Mouse (Mus musculus): ENCODE measurements at regions not wholly inside any gene's neighbourhood (a gene's known extent, or its start where the extent isn't known, plus 50 kb on each side); places are given as distances from the start of the nearest gene placed in this dataset.

DNA sequence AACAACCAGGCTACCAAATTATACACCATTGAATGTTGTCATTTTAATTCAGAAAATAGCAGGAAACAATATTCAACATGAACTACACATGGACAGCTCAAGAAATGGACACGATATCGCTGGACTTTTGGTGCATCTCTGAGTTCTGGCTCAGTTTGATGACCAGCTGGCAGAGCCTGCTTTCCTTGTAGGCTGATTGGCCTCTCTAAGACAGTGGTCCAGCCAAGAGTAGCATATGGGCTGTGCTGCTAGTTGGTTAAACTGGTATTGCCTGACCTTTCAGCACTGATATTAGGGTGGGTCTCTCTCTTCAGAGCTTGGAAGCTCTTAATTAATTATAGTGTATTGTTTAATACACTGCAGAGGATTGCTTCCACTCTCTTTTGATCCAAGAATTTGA is 705.8 kb upstream of the Ddx18 start:
- in situ Hi-C loops (cut with MboI; ENCODE audit: low sequenced_read_pairs in 2 of 2, unreplicated experiment in 2 of 2): no loop called here
- Histone ChIP-seq H3K36me3 (ENCODE audit: control insufficient read depth, insufficient read depth, low read length, poor library complexity, severe bottlenecking) (no peaks in the 10 kb centered on the region), H3K9me3 (ENCODE audit: control insufficient read depth, insufficient read depth, low read depth, low read length) (no peaks in the 10 kb centered on the region), H3K27ac (ENCODE audit: insufficient read depth, low read depth, low read length, poor library complexity, severe bottlenecking) (no peak overlapping the region), H3K9ac (ENCODE audit: insufficient read depth, low read depth, low read length, poor library complexity, severe bottlenecking) (no peak overlapping the region), H3K4me3 (ENCODE audit: insufficient read depth in 1 of 2, low read depth in 1 of 2, low read length in 2 of 2, poor library complexity in 1 of 2, severe bottlenecking in 1 of 2) (no peak overlapping the region), H3K4me1 (ENCODE audit: control insufficient read depth in 2 of 2, insufficient read depth in 2 of 2, low read length in 2 of 2, poor library complexity in 1 of 2) (no peaks in the 10 kb centered on the region)
- no peak for DNase-seq (ENCODE audit: low read depth, low spot score)
- no peak for TF ChIP-seq ZNF384 (IDR thresholded peaks at IDR 0.05; ENCODE audit: low read depth, low read length)
- TF ChIP-seq MAFK (IDR thresholded peaks at IDR 0.05; ENCODE audit: insufficient read depth, low read depth, low read length): no peak
- no peak for TF ChIP-seq CHD2 (IDR thresholded peaks at IDR 0.05; ENCODE audit: low read depth, low read length)
- TF ChIP-seq ZC3H11A (IDR thresholded peaks at IDR 0.05; ENCODE audit: borderline replicate concordance, low read depth, low read length): no peak
- no peak for TF ChIP-seq HCFC1 (IDR thresholded peaks at IDR 0.05; ENCODE audit: borderline replicate concordance, insufficient read depth, low read length)

DNA sequence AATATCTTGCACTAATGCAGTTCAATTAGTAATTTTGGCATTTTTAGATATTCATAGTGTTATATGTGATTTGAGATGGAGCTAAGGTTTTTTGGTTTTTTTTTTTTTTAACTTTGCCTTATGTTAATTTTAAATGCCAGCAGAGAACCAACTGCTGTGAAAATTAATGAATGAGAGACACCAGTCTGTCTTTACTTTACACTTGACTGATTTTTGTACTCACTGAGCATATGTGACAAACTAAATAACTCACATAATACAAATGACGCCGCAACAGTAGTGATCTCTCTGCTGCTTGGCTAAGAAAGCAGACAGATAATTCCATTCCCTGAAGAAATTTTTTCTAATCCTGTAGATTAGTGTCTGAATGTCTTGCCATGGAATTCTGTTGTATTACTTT is 675.2 kb upstream of the Ddx18 start:
- no peak overlapping the region for H3K4me3 ChIP-seq (ENCODE audit: insufficient read depth in 1 of 2, low read depth in 1 of 2, low read length in 2 of 2, poor library complexity in 1 of 2, severe bottlenecking in 1 of 2)
- H3K36me3 ChIP-seq (ENCODE audit: control insufficient read depth, insufficient read depth, low read length, poor library complexity, severe bottlenecking): no peaks in the 10 kb centered on the region
- in situ Hi-C loops (cut with MboI; ENCODE audit: low sequenced_read_pairs in 2 of 2, unreplicated experiment in 2 of 2): no loop called here
- H3K9ac ChIP-seq (ENCODE audit: insufficient read depth, low read depth, low read length, poor library complexity, severe bottlenecking): no peak overlapping the region
- H3K9me3 ChIP-seq (ENCODE audit: control insufficient read depth, insufficient read depth, low read depth, low read length): no peaks in the 10 kb centered on the region
- DNase-seq (ENCODE audit: low read depth, low spot score): no peak
- no peak for TF ChIP-seq ZNF384 (IDR thresholded peaks at IDR 0.05; ENCODE audit: low read depth, low read length)
- no peak for TF ChIP-seq ZC3H11A (IDR thresholded peaks at IDR 0.05; ENCODE audit: borderline replicate concordance, low read depth, low read length)
- TF ChIP-seq HCFC1 (IDR thresholded peaks at IDR 0.05; ENCODE audit: borderline replicate concordance, insufficient read depth, low read length): no peak
- no peak for TF ChIP-seq MAFK (IDR thresholded peaks at IDR 0.05; ENCODE audit: insufficient read depth, low read depth, low read length)
- TF ChIP-seq CHD2 (IDR thresholded peaks at IDR 0.05; ENCODE audit: low read depth, low read length): no peak
- H3K4me1 ChIP-seq (ENCODE audit: control insufficient read depth in 2 of 2, insufficient read depth in 2 of 2, low read length in 2 of 2, poor library complexity in 1 of 2): no peaks in the 10 kb centered on the region
- H3K27ac ChIP-seq (ENCODE audit: insufficient read depth, low read depth, low read length, poor library complexity, severe bottlenecking): no peak overlapping the region

DNA sequence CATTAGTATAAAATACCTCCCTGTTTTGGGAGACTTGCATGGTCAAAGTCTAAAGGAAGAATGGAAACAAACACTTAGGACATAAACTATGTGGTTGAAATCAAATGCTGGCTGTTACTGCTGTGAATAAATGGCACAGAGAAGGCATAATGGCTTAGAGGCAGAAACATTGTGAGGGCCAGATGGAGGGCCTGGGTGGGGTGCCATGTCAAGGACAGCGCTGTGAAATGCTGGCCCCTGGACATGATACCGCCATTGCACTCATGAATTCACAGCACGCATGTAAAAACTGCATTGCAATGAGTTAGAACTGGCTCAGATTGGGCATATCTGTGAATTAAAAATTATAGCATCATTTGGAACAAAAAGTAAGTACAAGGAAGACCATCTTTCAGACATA is 673.7 kb upstream of the Ddx18 start:
- no peak for DNase-seq (ENCODE audit: low read depth, low spot score)
- Histone ChIP-seq H3K27ac (ENCODE audit: insufficient read depth, low read depth, low read length, poor library complexity, severe bottlenecking) (no peak overlapping the region), H3K9ac (ENCODE audit: insufficient read depth, low read depth, low read length, poor library complexity, severe bottlenecking) (no peak overlapping the region), H3K4me1 (ENCODE audit: control insufficient read depth in 2 of 2, insufficient read depth in 2 of 2, low read length in 2 of 2, poor library complexity in 1 of 2) (no peaks in the 10 kb centered on the region), H3K36me3 (ENCODE audit: control insufficient read depth, insufficient read depth, low read length, poor library complexity, severe bottlenecking) (no peaks in the 10 kb centered on the region), H3K9me3 (ENCODE audit: control insufficient read depth, insufficient read depth, low read depth, low read length) (no peaks in the 10 kb centered on the region), H3K4me3 (ENCODE audit: insufficient read depth in 1 of 2, low read depth in 1 of 2, low read length in 2 of 2, poor library complexity in 1 of 2, severe bottlenecking in 1 of 2) (no peak overlapping the region)
- in situ Hi-C loops (cut with MboI; ENCODE audit: low sequenced_read_pairs in 2 of 2, unreplicated experiment in 2 of 2): no loop called here
- TF ChIP-seq HCFC1 (IDR thresholded peaks at IDR 0.05; ENCODE audit: borderline replicate concordance, insufficient read depth, low read length) (no peak), ZNF384 (IDR thresholded peaks at IDR 0.05; ENCODE audit: low read depth, low read length) (no peak), ZC3H11A (IDR thresholded peaks at IDR 0.05; ENCODE audit: borderline replicate concordance, low read depth, low read length) (no peak), CHD2 (IDR thresholded peaks at IDR 0.05; ENCODE audit: low read depth, low read length) (no peak), MAFK (IDR thresholded peaks at IDR 0.05; ENCODE audit: insufficient read depth, low read depth, low read length) (no peak)

DNA sequence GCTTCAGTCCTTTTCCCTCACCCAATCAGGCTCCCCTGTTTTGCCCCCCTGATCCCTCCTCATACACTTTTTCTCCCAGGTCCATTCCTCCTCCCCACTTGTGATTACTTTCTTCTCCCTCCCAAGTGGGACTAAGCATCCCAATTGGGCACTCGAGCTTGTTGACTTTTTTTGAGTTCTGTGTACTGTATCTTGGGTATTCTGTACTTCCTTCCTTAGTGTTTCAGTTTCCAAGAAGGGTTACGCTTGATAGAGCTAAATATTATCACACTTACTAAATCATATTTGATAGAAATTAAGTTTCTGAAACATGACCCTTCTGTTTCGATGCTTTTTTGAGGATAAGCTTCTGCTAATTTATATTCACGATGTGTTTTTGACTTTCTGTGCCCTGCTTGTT is 662.7 kb upstream of the Ddx18 start:
- in situ Hi-C loops (cut with MboI; ENCODE audit: low sequenced_read_pairs in 2 of 2, unreplicated experiment in 2 of 2): no loop called here
- Histone ChIP-seq H3K9me3 (ENCODE audit: control insufficient read depth, insufficient read depth, low read depth, low read length) (no peaks in the 10 kb centered on the region), H3K36me3 (ENCODE audit: control insufficient read depth, insufficient read depth, low read length, poor library complexity, severe bottlenecking) (no peaks in the 10 kb centered on the region), H3K4me3 (ENCODE audit: insufficient read depth in 1 of 2, low read depth in 1 of 2, low read length in 2 of 2, poor library complexity in 1 of 2, severe bottlenecking in 1 of 2) (no peak overlapping the region), H3K4me1 (ENCODE audit: control insufficient read depth in 2 of 2, insufficient read depth in 2 of 2, low read length in 2 of 2, poor library complexity in 1 of 2) (no peaks in the 10 kb centered on the region), H3K27ac (ENCODE audit: insufficient read depth, low read depth, low read length, poor library complexity, severe bottlenecking) (no peak overlapping the region), H3K9ac (ENCODE audit: insufficient read depth, low read depth, low read length, poor library complexity, severe bottlenecking) (no peak overlapping the region)
- no peak for DNase-seq (ENCODE audit: low read depth, low spot score)
- no peak for TF ChIP-seq MAFK (IDR thresholded peaks at IDR 0.05; ENCODE audit: insufficient read depth, low read depth, low read length)

DNA sequence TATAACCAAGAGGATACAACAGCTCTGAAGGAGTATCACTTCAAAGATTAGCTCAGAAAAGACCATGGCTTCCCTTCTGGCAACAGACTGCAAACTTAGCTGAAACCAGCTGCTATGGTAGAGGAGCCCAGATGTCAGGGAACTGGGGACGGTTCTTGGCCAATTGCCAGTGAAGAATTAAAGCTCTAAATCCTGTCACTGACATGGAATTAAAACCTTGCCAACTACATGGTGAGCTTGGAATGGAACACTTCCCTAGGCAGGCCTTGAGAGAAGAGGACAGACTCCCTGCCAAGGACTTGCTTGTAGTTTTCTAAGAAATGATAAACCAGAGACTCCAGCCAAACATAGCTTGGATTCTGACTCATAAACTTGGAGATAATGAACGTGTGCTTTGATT is 644.7 kb upstream of the Ddx18 start:
- TF ChIP-seq ZC3H11A (IDR thresholded peaks at IDR 0.05; ENCODE audit: borderline replicate concordance, low read depth, low read length): no peak
- H3K36me3 ChIP-seq (ENCODE audit: control insufficient read depth, insufficient read depth, low read length, poor library complexity, severe bottlenecking): no peaks in the 10 kb centered on the region
- H3K4me1 ChIP-seq (ENCODE audit: control insufficient read depth in 2 of 2, insufficient read depth in 2 of 2, low read length in 2 of 2, poor library complexity in 1 of 2): no peaks in the 10 kb centered on the region
- H3K27ac ChIP-seq (ENCODE audit: insufficient read depth, low read depth, low read length, poor library complexity, severe bottlenecking): no peak overlapping the region
- no peaks in the 10 kb centered on the region for H3K9me3 ChIP-seq (ENCODE audit: control insufficient read depth, insufficient read depth, low read depth, low read length)
- no peak overlapping the region for H3K4me3 ChIP-seq (ENCODE audit: insufficient read depth in 1 of 2, low read depth in 1 of 2, low read length in 2 of 2, poor library complexity in 1 of 2, severe bottlenecking in 1 of 2)
- no peak for DNase-seq (ENCODE audit: low read depth, low spot score)
- no peak overlapping the region for H3K9ac ChIP-seq (ENCODE audit: insufficient read depth, low read depth, low read length, poor library complexity, severe bottlenecking)
- in situ Hi-C loops (cut with MboI; ENCODE audit: low sequenced_read_pairs in 2 of 2, unreplicated experiment in 2 of 2): no loop called here

Data from ES-E14 (cell line).